Mouse (Mus musculus): ENCODE measurements at regions not wholly inside any gene's neighbourhood (a gene's known extent, or its start where the extent isn't known, plus 50 kb on each side); places are given as distances from the start of the nearest gene placed in this dataset.
"Not testable (repeated sequence)": the region's sequence is repeated elsewhere in the genome, so short reads cannot be mapped to it uniquely, and the experiment has no call there.

DNA sequence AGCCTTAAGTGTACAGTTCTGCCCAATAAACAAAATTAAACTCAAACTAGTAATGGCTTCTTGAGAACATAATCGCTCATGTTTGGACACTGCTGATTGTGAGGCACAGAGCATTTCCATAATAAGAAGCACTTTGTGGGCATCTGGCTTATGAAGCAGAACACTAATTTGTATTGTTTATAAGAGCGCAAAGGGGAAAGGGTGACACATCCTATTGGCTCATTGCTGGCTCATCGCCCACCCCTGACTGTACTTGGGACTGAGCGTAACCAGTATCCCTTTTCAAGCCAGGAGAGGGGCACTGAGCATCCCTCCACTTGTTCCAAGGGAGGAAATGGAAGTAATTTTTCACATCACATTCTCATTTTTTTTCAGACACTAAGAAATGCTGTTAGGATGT, 288.0 kb downstream of the Sfmbt2 start:
- H3K27me3 ChIP-seq: no peaks in the 10 kb centered on the region
- no peak overlapping the region for H3K9ac ChIP-seq
- peaks cover 4% of the 10 kb centered on the region; the same call in 1 of the 2 replicates for H3K9me3 ChIP-seq
- no peak overlapping the region for H3K27ac ChIP-seq
- ATAC-seq (ENCODE audit: insufficient number of reproducible peaks, insufficient read depth, low FRiP score, low TSS enrichment, low read depth): no peak
- no peaks in the 10 kb centered on the region for H3K36me3 ChIP-seq
- WGBS: 87% methylated on average over 4 of the region's 4 CpGs
- no peaks in the 10 kb centered on the region for H3K4me1 ChIP-seq
- no peak overlapping the region for H3K4me3 ChIP-seq
- H3K4me2 ChIP-seq: no peak overlapping the region

DNA sequence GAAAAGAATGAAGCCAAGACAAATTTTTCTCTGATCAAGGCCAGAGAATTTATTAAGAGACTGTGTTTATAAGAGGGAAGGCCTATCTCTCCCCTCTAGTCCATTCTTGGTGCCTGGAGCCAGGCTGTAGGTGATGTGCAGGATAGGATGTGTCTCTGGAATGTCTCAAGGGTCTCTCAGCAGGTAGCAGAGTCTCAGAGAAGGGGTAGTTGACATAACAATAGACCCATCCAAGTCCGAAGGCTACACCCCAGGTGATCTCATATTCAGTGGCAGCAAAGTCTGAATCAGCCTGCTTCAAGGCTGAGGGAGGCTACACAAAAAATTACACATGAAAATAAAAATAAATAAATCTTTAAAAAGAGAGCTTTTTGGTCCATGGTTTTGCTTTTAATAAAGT, 297.6 kb downstream of the Sfmbt2 start:
- not testable (repeated sequence) for H3K4me2 ChIP-seq; H3K4me3 ChIP-seq; ATAC-seq (ENCODE audit: insufficient number of reproducible peaks, insufficient read depth, low FRiP score, low TSS enrichment, low read depth); H3K36me3 ChIP-seq; H3K9me3 ChIP-seq; H3K27ac ChIP-seq; H3K4me1 ChIP-seq; H3K9ac ChIP-seq; H3K27me3 ChIP-seq
- 66% methylated on average over 1 of the region's 1 CpGs for WGBS

DNA sequence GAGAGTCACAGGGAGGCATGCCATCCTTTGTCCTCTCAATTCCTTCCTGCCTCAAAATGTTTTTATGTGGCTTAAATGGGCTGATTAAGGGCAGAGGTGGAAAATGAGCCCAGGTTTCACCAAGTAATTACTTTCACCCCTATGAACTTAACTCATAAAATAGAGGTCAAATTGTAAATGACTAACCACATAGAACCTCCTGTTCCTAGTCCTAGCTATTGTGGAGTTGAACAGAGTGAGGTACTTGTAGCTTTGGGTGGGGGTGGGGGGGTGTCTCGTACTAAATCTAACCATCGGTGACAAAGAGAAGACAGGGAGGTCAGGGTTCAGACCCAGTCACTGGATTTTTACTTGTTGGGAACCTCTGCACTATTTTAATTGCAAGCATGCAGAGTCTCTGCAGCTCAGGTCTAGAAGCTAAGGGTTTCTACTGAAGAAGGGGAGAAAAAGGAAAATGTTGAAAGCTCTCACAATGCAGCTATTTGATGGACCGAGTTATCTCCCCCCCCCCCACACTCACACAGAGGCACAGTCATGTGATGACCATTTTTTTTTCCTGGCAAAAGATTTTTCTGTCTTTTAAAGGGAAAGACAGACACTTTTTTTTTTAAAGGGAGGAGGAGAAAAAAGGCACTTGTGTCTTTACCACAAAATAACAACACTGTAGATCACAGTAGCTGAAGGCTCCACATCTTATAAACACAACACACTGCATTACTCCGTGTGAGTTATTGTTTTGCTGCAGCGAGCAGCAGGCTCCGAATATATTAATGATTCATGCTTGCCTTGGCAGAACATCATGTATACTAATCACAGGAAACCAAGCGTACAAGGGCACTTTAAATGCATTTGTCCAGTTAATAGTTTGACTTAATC, 300.4 kb downstream of the Sfmbt2 start:
- Histone ChIP-seq H3K9ac (no peak overlapping the region), H3K4me3 (no peak overlapping the region)
- 61% methylated on average over 7 of the region's 7 CpGs for WGBS

DNA sequence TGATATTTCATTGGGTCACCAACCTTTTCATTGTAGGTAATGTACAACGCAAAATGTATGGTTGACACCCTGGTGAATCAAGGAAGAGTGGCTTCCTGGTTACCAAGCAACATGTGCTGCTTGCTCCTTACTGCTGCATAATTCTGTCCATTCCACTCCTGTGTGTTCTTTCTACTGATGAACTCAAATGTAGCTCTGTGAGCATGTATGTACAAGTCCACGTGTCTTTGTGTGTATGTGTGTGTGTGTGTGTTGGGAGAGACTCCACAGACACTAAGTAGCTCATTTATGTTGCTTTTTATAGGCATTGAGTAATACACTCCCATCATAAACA, 301.0 kb downstream of the Sfmbt2 start:
- H3K27ac ChIP-seq: no peak overlapping the region
- no peak overlapping the region for H3K4me2 ChIP-seq
- no peaks in the 10 kb centered on the region for H3K9me3 ChIP-seq
- no peaks in the 10 kb centered on the region for H3K4me1 ChIP-seq
- H3K36me3 ChIP-seq: no peaks in the 10 kb centered on the region
- WGBS: 73% methylated on average over 2 of the region's 2 CpGs
- H3K9ac ChIP-seq: no peak overlapping the region
- ATAC-seq (ENCODE audit: insufficient number of reproducible peaks, insufficient read depth, low FRiP score, low TSS enrichment, low read depth): no peak
- H3K4me3 ChIP-seq: no peak overlapping the region
- H3K27me3 ChIP-seq: no peaks in the 10 kb centered on the region

More for the DNA sequence above, 300.4 kb downstream of the Sfmbt2 start:
- ATAC-seq (ENCODE audit: insufficient number of reproducible peaks, insufficient read depth, low FRiP score, low TSS enrichment, low read depth): no peak
- no peaks in the 10 kb centered on the region for H3K27me3 ChIP-seq
- H3K4me2 ChIP-seq: no peak overlapping the region
- H3K27ac ChIP-seq: no peak overlapping the region
- no peaks in the 10 kb centered on the region for H3K9me3 ChIP-seq
- no peaks in the 10 kb centered on the region for H3K36me3 ChIP-seq
- H3K4me1 ChIP-seq: no peaks in the 10 kb centered on the region

DNA sequence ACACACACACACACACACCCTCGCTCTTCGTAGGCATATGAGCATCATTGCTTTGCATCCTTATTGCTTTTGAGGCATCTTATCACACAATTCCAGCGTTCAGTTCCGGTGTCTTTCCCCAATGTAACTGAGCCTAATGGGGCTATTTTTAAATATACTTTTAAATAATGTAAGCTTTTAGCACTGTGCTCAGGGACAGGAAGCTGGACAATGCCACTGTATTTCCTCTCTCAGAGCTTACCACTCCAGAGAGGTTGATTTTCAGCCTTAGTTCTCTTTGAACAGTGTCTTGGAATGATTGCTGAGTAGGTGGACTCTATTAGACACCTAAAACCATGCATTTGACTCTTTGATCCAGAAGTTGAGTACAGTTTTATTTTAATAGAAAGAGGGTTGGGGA, 301.9 kb downstream of the Sfmbt2 start:
- H3K4me3 ChIP-seq: no peak overlapping the region
- no peak for ATAC-seq (ENCODE audit: insufficient number of reproducible peaks, insufficient read depth, low FRiP score, low TSS enrichment, low read depth)
- H3K27ac ChIP-seq: no peak overlapping the region
- H3K4me1 ChIP-seq: no peaks in the 10 kb centered on the region
- H3K9me3 ChIP-seq: no peaks in the 10 kb centered on the region
- WGBS: 76% methylated on average over 4 of the region's 4 CpGs
- H3K4me2 ChIP-seq: no peak overlapping the region
- H3K36me3 ChIP-seq: no peaks in the 10 kb centered on the region
- H3K27me3 ChIP-seq: no peaks in the 10 kb centered on the region
- H3K9ac ChIP-seq: no peak overlapping the region

- H3K27ac ChIP-seq: no peak overlapping the region
- no peak for ATAC-seq (ENCODE audit: insufficient number of reproducible peaks, insufficient read depth, low FRiP score, low TSS enrichment, low read depth)
- H3K36me3 ChIP-seq: no peaks in the 10 kb centered on the region
- H3K27me3 ChIP-seq: no peaks in the 10 kb centered on the region
- no peaks in the 10 kb centered on the region for H3K9me3 ChIP-seq
- H3K4me1 ChIP-seq: no peaks in the 10 kb centered on the region
- no peak overlapping the region for H3K9ac ChIP-seq
- H3K4me2 ChIP-seq: no peak overlapping the region
- WGBS: 37% methylated on average over 6 of the region's 6 CpGs
- H3K4me3 ChIP-seq: no peak overlapping the region
Observed at GRCm38 (mm10) chr2:10674738-10675349, 304.5 kb downstream of the Sfmbt2 start.

DNA sequence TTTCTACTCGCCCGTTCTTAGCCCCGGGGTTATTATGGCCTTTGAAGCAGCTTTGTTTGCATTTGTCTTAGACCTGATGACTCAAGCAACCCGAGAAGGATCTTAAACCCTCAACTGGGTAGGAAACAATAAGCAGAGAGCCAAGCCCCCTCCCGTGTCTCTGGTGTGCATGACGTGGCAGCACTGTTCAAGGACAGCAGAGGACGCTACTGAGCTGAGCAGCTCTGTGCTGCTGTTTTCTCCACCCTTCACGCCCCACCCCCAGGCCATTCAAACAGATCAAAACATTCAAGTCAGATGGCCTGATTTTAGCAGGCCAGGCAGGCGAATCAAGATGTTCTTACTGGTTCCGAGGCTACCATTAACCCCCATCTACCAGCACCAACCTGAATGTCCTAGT, 331.1 kb downstream of the Sfmbt2 start:
- no peak overlapping the region for H3K4me3 ChIP-seq
- H3K27me3 ChIP-seq: no peaks in the 10 kb centered on the region
- H3K9me3 ChIP-seq: no peaks in the 10 kb centered on the region
- H3K9ac ChIP-seq: no peak overlapping the region
- 35% methylated on average over 10 of the region's 10 CpGs for WGBS
- no peak overlapping the region for H3K27ac ChIP-seq
- no peak overlapping the region for H3K4me2 ChIP-seq
- ATAC-seq (ENCODE audit: insufficient number of reproducible peaks, insufficient read depth, low FRiP score, low TSS enrichment, low read depth): no peak
- H3K4me1 ChIP-seq: 0 out of 2 replicates have a peak, but pooled peaks cover 4% of the 10 kb centered on the region
- H3K36me3 ChIP-seq: no peaks in the 10 kb centered on the region

DNA sequence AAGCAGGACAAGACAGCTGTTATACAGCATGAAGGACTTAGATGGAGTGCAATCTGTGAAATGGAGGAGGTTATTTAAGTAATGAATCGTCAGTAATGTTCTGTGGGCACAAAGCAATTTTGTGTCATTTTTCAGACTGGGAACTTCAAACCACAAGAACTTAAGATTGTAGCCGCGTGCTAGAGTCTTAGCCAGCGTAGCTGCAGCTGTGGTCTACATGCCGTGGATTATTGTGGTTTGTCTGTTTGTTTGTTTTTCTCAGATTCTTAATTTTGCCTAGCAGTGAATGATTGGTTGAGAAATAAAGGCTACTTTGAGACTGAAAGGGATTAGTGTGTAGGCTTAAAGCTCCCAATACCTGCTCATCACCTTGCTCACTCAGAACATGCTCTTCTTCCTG, 348.1 kb downstream of the Sfmbt2 start:
- Histone ChIP-seq H3K9me3 (no peaks in the 10 kb centered on the region), H3K9ac (no peak overlapping the region), H3K4me2 (no peak overlapping the region), H3K4me1 (no peaks in the 10 kb centered on the region), H3K27me3 (peaks cover 11% of the 10 kb centered on the region), H3K36me3 (no peaks in the 10 kb centered on the region), H3K27ac (no peak overlapping the region), H3K4me3 (no peak overlapping the region)
- WGBS: 46% methylated on average over 5 of the region's 5 CpGs
- no peak for ATAC-seq (ENCODE audit: insufficient number of reproducible peaks, insufficient read depth, low FRiP score, low TSS enrichment, low read depth)

DNA sequence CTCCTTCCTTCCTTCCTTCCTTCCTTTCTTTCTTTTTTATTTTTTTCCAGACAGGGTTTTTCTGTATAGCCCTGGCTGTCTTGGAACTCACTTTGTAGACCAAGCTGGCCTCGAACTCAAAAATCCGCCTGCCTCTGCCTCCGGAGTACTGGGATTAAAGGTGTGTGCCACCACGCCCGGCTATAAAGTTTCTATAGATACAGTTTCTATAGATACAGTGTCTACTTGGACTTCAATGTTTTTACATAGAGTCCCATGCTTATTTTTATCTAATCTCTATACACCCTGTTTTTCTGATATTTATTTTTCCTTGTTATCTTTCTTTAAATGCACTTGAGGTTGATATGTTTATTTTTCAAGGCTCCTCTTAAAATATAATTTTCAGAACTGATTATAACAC, 364.0 kb downstream of the Sfmbt2 start:
- not testable (repeated sequence) for H3K27ac ChIP-seq; H3K9me3 ChIP-seq; H3K9ac ChIP-seq; H3K36me3 ChIP-seq; H3K27me3 ChIP-seq; ATAC-seq (ENCODE audit: insufficient number of reproducible peaks, insufficient read depth, low FRiP score, low TSS enrichment, low read depth); H3K4me3 ChIP-seq; H3K4me2 ChIP-seq; H3K4me1 ChIP-seq
- 93% methylated on average over 5 of the region's 5 CpGs for WGBS

DNA sequence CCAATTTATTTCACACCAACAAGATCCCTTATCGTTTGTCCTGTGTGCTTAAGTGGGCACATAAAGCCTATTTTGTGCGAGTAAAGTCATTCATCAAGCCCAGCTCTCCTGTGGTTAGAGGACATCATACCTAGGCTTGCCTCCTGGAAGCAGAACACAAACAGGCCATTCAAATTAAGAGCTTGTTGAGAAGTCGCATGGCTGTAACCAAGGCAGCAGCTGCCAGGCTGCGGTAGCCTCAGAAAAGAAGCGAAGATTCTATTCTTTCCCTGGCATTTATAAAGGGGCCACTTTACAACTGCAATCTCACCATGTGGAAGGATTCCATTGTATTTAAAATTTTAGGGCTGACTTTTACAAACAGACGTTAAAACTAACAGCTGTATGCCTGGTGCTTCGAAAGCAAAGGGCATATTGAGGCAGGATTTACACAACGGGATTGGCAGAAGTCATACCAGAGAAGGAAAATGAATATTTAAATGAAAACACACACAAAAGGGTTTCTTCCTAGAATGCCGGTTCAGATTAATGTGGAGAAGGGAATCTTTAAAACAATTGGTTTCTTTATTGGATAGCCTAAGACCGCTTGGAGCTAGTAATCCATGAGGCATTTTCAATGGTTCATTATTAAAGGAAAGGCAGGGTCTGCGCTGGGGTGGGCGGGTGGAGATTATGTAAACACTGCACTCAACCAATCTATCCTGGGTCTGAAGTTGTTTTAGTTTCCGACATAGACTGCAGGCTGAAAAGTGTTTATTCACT, 366.6 kb downstream of the Sfmbt2 start:
- no peak for ATAC-seq (ENCODE audit: insufficient number of reproducible peaks, insufficient read depth, low FRiP score, low TSS enrichment, low read depth)
- peak overlapping the region; percentile 6; the same call in 1 of the 2 replicates for H3K4me3 ChIP-seq
- WGBS: 26% methylated on average over 13 of the region's 13 CpGs

DNA sequence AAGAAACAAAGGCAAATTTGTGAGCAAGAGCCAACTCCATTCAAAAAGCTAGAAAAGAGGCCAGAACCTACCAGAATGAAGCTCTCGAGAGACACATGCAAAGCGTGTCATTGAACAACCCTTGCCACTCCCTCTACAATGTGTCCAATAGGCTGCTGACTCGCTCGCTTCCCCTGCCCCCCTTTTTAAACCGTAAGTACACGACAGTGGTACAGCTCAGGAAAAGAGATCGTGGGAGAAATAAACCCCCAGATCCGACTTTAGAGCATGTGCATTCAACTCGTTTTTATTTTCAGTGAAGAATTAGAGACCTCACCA, 367.1 kb downstream of the Sfmbt2 start:
- no peak overlapping the region for H3K9ac ChIP-seq
- peak overlapping the region; percentile 46 for H3K4me2 ChIP-seq
- H3K27me3 ChIP-seq: no peaks in the 10 kb centered on the region
- H3K4me1 ChIP-seq: 0 out of 2 replicates have a peak, but pooled peaks cover 5% of the 10 kb centered on the region
- WGBS: 48% methylated on average over 9 of the region's 9 CpGs
- H3K9me3 ChIP-seq: no peaks in the 10 kb centered on the region
- ATAC-seq (ENCODE audit: insufficient number of reproducible peaks, insufficient read depth, low FRiP score, low TSS enrichment, low read depth): no peak
- H3K4me3 ChIP-seq: no peak overlapping the region
- peak overlapping the region; percentile 49; the same call in 1 of the 2 replicates for H3K27ac ChIP-seq
- no peaks in the 10 kb centered on the region for H3K36me3 ChIP-seq

More for the DNA sequence above, 366.6 kb downstream of the Sfmbt2 start:
- H3K4me1 ChIP-seq: 0 out of 2 replicates have a peak, but pooled peaks cover 5% of the 10 kb centered on the region
- H3K9ac ChIP-seq: no peak overlapping the region
- peak overlapping the region; percentile 46 for H3K4me2 ChIP-seq
- H3K36me3 ChIP-seq: no peaks in the 10 kb centered on the region
- H3K9me3 ChIP-seq: no peaks in the 10 kb centered on the region
- no peaks in the 10 kb centered on the region for H3K27me3 ChIP-seq
- H3K27ac ChIP-seq: peak overlapping the region; percentile 49; the same call in 1 of the 2 replicates
